Mouse (Mus musculus) cerebral cortex, adult 2 months (tissue): ENCODE measurements around the gene Gm20509.

ENCODE experiments used
- WGBS: fragments of 180-500 bp; shearing (Covaris S2); methylation state at CpG from one replicate; pipeline ENCODE4 v1.1.7; 2018; 5-methylcytosine and 5-hydroxymethylcytosine counted together

The Gm20509 gene

DNA sequence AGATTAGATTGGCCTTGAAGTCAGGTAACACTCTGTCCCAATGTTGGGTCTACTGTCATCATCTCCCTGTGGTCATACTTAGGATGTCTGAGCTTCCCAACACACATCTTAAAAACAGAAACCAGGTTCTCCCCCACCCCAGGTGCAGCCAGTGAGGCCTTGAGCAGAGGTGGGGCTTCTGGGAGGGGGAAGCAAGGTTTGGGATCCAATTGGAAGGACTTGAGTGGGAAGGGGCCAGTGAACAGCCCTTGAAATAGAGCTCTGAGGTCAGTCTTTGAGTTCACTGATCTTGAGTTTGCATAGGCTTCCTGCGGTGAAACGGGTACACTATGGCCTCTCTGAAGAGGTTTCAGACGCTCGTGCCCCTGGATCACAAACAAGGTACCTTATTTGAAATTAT lies at the start of gene Gm20509:
Gene Gm20509 (plus strand): TSS at position 290 of the 400 bp plus-strand sequence.
- 96% methylated on average over 4 of the region's 4 CpGs for WGBS

DNA sequence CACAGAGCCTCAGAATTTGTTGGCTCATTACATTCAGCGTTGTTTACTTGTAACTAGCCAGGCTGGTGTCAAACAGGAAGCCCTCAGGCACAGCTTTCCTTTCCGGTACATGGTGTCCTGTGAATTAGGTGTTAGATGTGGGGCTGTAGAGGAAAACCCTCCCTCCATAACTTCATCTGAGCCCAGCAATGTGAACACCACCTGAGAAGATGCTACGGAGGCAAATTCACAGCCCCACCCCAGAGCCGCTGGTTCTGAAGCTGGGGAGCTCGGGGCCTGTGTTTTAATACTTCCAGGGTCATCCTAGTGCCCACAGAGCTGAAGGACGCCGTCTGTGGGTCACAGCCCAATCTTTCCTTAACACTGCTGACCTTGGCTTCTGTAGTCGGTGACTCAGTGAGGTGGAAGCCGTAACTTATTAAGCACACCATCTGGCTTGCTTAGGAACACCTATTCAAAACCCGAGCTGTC lies 46.8 kb upstream of the Gm20509 start:
- WGBS: 76% methylated on average over 10 of the region's 10 CpGs

GRCm38 (mm10) chr9:73059224-73059623 lies 43.0 kb upstream of the Gm20509 start:
- WGBS: 89% methylated on average over 4 of the region's 4 CpGs

DNA sequence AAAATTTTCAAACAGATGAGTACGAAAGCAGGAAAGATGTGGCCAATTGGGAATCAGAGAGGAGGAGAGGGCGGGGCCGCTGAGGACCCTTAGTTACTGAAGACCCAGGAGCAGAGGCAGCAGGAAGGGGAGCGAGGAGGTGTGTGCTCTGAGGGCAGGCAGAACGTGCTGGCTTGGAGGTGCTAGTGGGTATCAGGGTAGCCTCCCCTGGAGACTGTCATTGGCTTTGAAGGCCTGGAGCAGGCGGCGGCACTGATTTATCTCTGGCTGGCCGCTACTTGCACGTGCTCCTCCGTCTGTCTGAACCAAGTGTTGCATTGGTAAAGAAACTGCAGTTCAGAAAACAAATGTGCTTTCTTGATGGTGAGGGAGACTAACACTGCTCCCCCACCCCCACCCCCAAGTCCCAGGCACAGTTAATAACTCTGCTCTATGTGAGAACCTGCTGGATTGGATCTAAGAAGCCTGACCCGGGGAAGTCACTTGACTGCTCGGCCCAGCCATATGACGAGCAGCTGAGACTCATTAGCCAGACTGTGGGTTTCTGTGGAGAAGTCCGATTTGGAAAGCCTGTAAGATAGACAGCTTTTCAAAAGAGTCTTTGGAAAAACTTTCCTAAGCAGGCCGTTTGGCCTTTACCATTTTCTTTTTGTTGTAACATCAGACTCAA lies 38.5 kb upstream of the Gm20509 start:
- 57% methylated on average over 15 of the region's 15 CpGs for WGBS

DNA sequence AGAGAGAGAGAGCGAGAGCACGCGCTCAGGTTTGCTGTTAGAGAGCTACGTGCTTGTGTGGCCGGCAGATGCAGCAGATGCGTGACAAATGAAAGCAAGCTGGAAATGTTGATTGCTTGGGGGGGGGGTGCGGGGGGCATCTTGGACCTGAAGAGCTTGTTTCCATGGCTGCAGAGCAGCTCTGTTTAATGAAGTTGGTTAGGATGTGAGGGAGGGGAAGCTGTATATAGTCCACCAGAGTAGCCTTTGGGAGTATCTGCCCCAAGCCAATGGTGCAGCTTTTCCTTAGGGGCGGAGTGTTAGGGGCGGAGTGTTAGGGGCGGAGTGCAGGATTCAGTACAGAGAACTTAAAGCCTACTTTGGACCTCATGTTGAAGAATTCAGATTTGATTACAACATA lies 35.2 kb upstream of the Gm20509 start:
- 67% methylated on average over 10 of the region's 10 CpGs for WGBS

GRCm38 (mm10) chr9:73068230-73068679 lies 34.0 kb upstream of the Gm20509 start:
- WGBS: 29% methylated on average over 6 of the region's 6 CpGs

DNA sequence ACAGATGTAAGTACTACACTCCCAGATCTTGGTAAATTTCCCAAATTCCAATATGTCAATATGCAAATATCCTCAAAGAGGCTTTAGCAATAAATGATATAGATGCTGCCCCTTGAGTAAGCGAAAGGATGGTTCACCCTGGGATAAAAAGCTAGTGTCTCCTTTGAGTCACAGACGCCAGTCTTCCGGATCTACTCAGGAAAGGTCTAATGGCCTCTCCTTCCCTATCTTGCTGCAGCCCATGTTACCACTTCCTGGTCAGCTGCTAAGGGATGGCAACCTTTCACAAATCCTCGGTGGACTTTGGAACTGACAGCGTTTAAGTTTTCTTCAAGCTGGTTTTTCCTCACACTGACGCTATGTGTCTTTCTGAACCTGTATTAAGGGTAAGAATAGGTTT lies 33.6 kb upstream of the Gm20509 start:
- 67% methylated on average over 6 of the region's 6 CpGs for WGBS

GRCm38 (mm10) chr9:73070971-73071659 lies 31.2 kb upstream of the Gm20509 start:
- 50% methylated on average over 10 of the region's 10 CpGs for WGBS

GRCm38 (mm10) chr9:73072426-73072825 lies 29.8 kb upstream of the Gm20509 start:
- WGBS: 87% methylated on average over 8 of the region's 8 CpGs

DNA sequence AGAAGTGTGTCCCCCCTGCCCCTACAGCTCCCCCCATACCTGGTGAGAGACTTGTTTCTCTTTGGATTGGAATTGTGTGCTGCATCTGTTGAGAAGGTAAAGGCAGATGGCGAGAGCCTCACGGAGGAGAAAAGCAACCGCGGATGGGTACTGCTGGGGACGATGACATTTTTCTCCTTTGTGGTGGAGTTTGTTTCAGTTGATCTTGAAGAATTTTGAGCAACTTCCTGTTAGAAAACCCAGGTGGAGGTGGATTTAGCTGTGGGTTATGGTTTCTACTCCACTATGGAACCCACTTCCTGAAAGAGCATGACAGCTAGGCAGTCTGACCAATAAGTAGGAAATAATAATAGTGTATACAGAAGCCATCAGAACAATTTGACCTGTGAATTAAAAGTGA lies 29.1 kb upstream of the Gm20509 start:
- 89% methylated on average over 5 of the region's 5 CpGs for WGBS

- WGBS: 83% methylated on average over 11 of the region's 12 CpGs
Measured at GRCm38 (mm10) chr9:73079349-73079748, 22.9 kb upstream of the Gm20509 start.

- WGBS: 67% methylated on average over 7 of the region's 7 CpGs
Measured at GRCm38 (mm10) chr9:73079801-73080325, 22.4 kb upstream of the Gm20509 start.

DNA sequence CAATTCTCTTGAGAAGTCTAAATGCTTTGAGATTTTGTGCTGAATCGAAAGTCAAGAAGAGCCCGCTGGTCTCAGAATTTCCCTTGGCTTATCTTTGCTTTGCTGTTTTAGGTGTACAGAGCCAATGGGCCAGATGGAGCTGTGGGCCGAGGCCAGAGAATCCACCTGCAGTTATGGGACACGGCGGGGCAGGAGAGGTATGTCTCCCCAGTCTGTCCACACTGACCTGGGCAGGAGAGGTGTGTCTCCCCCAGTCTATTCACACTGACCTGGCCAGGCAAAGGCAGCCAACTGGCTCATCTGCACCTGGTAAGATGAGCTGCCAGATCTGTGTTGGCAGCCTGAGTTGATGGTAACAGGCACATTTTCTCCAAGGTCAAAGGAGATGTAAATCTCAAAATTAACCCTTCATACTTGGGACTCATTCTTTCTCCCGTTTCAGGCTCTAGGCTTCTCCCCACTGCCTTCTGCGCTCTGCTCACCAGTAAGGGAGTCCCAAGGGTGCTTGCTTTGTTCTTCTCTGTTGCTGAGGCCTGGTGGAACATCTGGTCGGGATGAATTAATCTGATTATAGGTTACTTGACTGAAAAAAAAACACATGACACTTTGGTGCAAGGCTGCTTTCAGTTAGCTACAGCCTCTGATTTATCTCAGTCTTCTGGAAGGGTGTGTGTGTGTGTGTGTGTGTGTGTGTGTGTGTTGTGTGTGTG lies 19.8 kb upstream of the Gm20509 start:
- 90% methylated on average over 8 of the region's 8 CpGs for WGBS

- 75% methylated on average over 6 of the region's 6 CpGs for WGBS
Measured at GRCm38 (mm10) chr9:73083956-73084355, 18.3 kb upstream of the Gm20509 start.

DNA sequence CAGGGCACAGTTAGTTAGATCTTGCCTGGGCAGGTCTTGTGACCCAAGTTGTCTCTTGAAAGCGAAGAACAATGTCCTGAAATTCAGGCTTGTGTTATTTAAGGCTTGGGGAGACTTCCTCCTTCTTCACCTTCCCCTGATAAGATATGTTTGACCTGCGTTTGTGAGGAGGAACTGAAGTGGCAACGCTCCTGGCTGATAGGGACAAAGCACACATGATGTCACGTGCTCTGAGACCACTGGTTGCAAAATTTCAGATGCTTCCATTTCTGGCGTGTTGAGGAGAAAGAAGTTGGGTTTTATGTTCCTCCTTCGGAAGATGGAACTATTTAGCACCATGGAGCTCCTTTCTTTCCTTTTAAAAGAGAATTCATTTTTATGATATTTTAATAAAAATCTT lies 16.4 kb upstream of the Gm20509 start:
- WGBS: 77% methylated on average over 6 of the region's 6 CpGs

GRCm38 (mm10) chr9:73087121-73087520 lies 15.1 kb upstream of the Gm20509 start:
- 63% methylated on average over 8 of the region's 8 CpGs for WGBS

- 89% methylated on average over 5 of the region's 5 CpGs for WGBS
Measured at GRCm38 (mm10) chr9:73087581-73087980, 14.7 kb upstream of the Gm20509 start.

DNA sequence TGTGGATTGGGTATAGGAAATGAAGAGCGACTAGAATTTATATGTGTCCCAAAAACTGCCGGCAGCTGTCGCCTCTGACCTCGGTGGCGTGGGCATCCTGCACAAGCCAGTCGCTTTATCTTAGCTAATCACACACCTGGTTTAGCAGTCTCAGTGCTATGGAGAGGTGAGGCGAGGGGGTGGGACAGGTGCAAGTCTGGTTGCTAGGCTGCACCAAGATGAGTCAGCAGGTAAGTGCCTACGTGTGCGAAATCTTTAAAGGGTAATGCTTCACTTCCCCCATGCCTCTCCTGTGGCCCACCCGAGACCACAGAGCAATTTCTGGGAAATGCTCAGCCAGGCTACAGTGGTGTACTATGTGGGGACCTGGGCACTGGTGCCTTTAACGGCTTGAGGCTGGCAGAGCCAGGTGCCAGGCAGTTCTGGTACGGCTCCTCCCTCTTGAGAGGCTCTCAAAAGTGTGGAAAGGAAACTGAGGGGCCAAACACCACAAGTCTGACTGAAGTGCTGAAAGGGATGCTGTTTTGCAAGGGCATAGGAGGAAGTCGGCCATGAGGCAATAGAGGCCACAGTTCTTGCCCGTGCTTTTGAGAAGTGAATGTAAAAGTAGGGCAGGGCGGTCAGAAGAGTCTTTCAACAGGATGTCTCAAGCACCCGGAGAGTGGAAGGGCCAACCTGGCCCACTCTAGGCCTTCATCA lies 12.9 kb upstream of the Gm20509 start:
- WGBS: 80% methylated on average over 16 of the region's 16 CpGs

DNA sequence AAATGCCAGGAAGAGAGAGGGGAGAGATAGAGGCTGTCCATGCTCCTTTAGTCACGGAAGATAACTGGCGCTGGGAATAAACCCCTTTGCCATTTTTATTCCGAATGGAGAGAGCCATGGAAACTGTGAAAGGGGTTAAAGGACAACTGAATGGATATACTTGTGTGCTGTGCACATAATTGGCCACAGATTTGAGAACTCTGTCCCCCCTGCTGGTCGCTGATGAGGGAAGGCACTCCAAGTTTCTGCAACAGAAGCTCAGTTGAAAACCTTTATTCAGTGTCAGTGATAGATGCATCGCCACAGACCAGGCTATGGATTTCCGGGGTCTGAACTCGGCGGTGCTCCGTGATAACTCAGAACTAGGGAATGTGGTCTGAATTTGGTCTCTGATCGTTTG lies 12.1 kb upstream of the Gm20509 start:
- WGBS: 79% methylated on average over 10 of the region's 10 CpGs

- 0% methylated on average over 1 of the region's 1 CpGs for WGBS
Measured at GRCm38 (mm10) chr9:73091747-73092146, 10.5 kb upstream of the Gm20509 start.

DNA sequence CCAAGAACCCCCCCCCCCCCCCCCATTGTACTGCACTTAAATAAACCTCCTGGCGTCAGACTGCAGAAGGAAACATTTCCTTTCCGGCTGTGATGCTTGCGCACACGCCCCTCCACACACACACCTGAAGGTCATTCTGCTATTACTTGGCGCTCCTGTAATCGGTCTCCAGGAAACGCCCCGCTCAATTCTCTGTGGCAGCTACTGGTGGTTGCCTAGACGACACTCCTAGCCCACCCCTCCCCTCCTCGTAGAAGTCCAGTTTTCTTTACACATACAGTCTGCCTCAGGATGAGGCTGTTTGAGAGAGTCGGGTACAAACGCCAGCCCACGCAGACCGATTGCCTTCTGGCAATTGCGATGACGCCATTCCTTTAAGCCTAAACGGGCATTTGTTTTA lies 7.7 kb upstream of the Gm20509 start:
- WGBS: 28% methylated on average over 17 of the region's 17 CpGs

GRCm38 (mm10) chr9:73097898-73098297 lies 4.4 kb upstream of the Gm20509 start:
- WGBS: 81% methylated on average over 2 of the region's 2 CpGs
